Mouse (Mus musculus) heart, postnatal 0 days (tissue): ENCODE results near the gene Il12rb1.

Experiments
- CTCF ChIP-seq: IDR thresholded peaks from 2 replicates; pipeline ENCODE4 v1.5.1; 2016; ENCODE audit warnings: antibody characterized with exemption, control low read depth, low read depth
- EP300 ChIP-seq: IDR thresholded peaks from 2 replicates; pipeline ENCODE4 v1.6.1; 2016; ENCODE audit warnings: antibody characterized with exemption, low read depth

DNA sequence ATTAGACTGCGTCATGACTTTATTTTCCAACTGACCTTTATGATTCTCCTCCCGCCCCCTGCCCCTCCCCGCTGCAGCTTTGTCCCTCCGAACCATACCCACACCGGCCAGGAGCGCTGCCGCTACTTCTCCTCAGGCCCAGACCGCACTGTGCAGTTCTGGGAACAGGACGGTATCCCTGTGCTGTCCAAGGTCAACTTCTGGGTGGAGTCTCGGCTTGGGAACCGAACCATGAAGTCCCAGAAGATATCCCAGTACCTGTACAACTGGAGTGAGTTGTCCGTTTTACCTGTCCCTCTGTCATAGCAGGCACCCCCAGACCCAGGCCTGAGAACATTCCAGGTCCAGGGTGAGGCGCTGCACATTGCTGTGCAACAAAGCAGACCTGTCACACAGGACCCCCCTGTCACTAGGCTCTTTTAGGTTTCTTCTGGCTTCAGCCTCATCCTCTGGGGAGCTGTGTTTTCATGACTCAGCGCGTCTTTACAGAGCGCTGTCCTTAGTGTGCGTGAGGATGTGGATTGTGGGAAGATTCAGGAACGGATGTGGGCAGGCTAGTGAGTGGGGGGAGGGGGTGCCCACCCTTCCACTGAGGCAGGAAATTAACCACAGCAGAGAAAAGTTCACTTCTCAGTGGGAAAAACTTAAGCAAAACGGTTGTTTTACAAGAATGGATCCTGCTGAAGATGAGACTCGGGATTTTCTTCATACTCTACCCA is 2.9 kb downstream of the Il12rb1 start:
- TF ChIP-seq CTCF, result no peak
- TF ChIP-seq EP300, result no peak
